Mouse (Mus musculus) midbrain, embryonic 10.5 days (tissue): ENCODE results near the gene 5430427O19Rik. TPM values are rescaled to one million over a fixed set of nuclear protein-coding genes. Genes with fewer than 3 reads are reported as not detected.

Source experiments
- DNase-seq: peaks from one replicate; pipeline ENCODE4 v3.0.0-alpha.2; 2017; ENCODE audit warnings: low spot score
- H3K27ac ChIP-seq: fragments of 300-500 bp; sonication (generic); replicated peaks from 2 replicates; pipeline ENCODE4 v1.5.1; 2016; ENCODE audit warnings: mild to moderate bottlenecking
- H3K27me3 ChIP-seq: fragments of 300-500 bp; sonication (generic); 2 replicates; pipeline ENCODE4 v1.6.1; 2016; ENCODE audit warnings: low read depth, mild to moderate bottlenecking; ENCODE audit not compliant: poor library complexity, severe bottlenecking
- H3K36me3 ChIP-seq: fragments of 300-500 bp; sonication (generic); 2 replicates; pipeline ENCODE4 v1.6.1; 2016; ENCODE audit warnings: mild to moderate bottlenecking, moderate library complexity
- H3K4me1 ChIP-seq: fragments of 300-500 bp; sonication (generic); 2 replicates; pipeline ENCODE4 v1.6.1; 2016
- H3K4me3 ChIP-seq: fragments of 300-500 bp; sonication (generic); 2 replicates; pipeline ENCODE4 v1.5.1; 2016; ENCODE audit warnings: mild to moderate bottlenecking, moderate library complexity
- H3K9me3 ChIP-seq: fragments of 300-500 bp; sonication (generic); replicated peaks from 2 replicates; pipeline ENCODE4 v1.6.1; 2016; ENCODE audit warnings: mild to moderate bottlenecking
- WGBS: fragments of 180-500 bp; shearing (Covaris S2); methylation state at CpG from one replicate; pipeline ENCODE4 v1.1.7; 2016; 5-methylcytosine and 5-hydroxymethylcytosine counted together
- polyA plus RNA-seq: library from polyadenylated mRNA; unstranded; fragments of >200 nt; fragmentation: Nextera tagmentation; extraction: Ambion mirVana; gene quantifications from 2 replicates; pipeline ENCODE4 v1.2.1, GENCODE M21; 2016

5430427O19Rik gene
- polyA plus RNA-seq, 1 experiment from 2014 or later = 0.07 TPM

DNA sequence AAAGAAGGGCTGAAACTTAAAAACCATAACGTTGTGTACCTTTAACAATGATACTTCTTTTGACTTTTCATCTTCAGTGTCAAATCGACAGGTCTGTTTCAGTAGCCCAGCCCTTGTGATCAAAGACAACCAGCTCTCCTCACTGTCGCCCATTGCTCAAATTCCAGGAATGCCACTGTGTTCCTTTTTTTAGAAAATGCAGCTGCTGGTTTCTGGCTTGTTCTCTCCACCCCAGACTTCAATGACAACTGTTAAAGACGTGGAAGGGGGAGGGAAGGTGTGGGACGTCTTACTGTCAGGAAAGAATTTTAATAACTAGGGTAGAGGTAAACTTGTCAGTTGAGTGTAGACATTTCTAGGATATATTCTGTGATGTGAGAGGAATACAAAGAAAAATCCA is 16.5 kb downstream of the 5430427O19Rik start:
- no peak overlapping the region for H3K4me3 ChIP-seq
- no peaks in the 10 kb centered on the region for H3K36me3 ChIP-seq
- no peak overlapping the region for H3K27ac ChIP-seq
- H3K27me3 ChIP-seq = no peaks in the 10 kb centered on the region
- no peaks in the 10 kb centered on the region for H3K9me3 ChIP-seq
- no peaks in the 10 kb centered on the region for H3K4me1 ChIP-seq
- no peak for DNase-seq
- 59% methylated on average over 5 of the region's 5 CpGs for WGBS

GRCm38 (mm10) chrX:85901195-85901594 is 31.0 kb downstream of the 5430427O19Rik start:
- Histone ChIP-seq H3K9me3 (no peaks in the 10 kb centered on the region), H3K27ac (no peak overlapping the region), H3K4me1 (no peaks in the 10 kb centered on the region), H3K27me3 (no peaks in the 10 kb centered on the region), H3K36me3 (no peaks in the 10 kb centered on the region), H3K4me3 (no peak overlapping the region)
- no peak for DNase-seq
- 62% methylated on average over 1 of the region's 1 CpGs for WGBS

- H3K9me3 ChIP-seq = no peaks in the 10 kb centered on the region
- no peaks in the 10 kb centered on the region for H3K36me3 ChIP-seq
- DNase-seq = peak; percentile 14
- no peak overlapping the region for H3K27ac ChIP-seq
- no peak overlapping the region for H3K4me3 ChIP-seq
- WGBS = 36% methylated on average over 3 of the region's 3 CpGs
- H3K27me3 ChIP-seq = no peaks in the 10 kb centered on the region
- no peaks in the 10 kb centered on the region for H3K4me1 ChIP-seq
Observed at GRCm38 (mm10) chrX:85919034-85919433, 48.9 kb downstream of the 5430427O19Rik start.

- 15% methylated on average over 2 of the region's 2 CpGs for WGBS
- H3K4me3 ChIP-seq = no peak overlapping the region
- no peaks in the 10 kb centered on the region for H3K4me1 ChIP-seq
- no peak for DNase-seq
- no peaks in the 10 kb centered on the region for H3K27me3 ChIP-seq
- no peaks in the 10 kb centered on the region for H3K36me3 ChIP-seq
- H3K9me3 ChIP-seq = no peaks in the 10 kb centered on the region
- no peak overlapping the region for H3K27ac ChIP-seq
Observed at GRCm38 (mm10) chrX:85932991-85933390, 62.8 kb downstream of the 5430427O19Rik start.

Other genes starting within 250 kb of the 5430427O19Rik start
- 8.1 and 8.6 TPM in 2 replicates for gene Gk, start 93.5 kb upstream of the 5430427O19Rik start, polyA plus RNA-seq
- gene Samt3, start 173.8 kb downstream of the 5430427O19Rik start, polyA plus RNA-seq = not detected in 2 replicates